Mouse (Mus musculus) liver, embryonic 16.5 days (tissue): Measurements from ENCODE around the gene Mid1ip1. TPM values are rescaled to one million over a fixed set of nuclear protein-coding genes. Genes with fewer than 3 reads are reported as not detected.

Source experiments
- ATAC-seq: fragments of 200-750 bp; cut with Nextera tagmentation; 2 replicates; pipeline ENCODE4 v1.8.0; 2017; ENCODE audit warnings: low read depth, mild to moderate bottlenecking, moderate number of reproducible peaks, moderate library complexity
- H3K27ac ChIP-seq: fragments of 300-500 bp; sonication (generic); 2 replicates; pipeline ENCODE4 v1.5.1; 2014; ENCODE audit warnings: mild to moderate bottlenecking, low read length
- H3K27me3 ChIP-seq: fragments of 300-500 bp; sonication (generic); 2 replicates; pipeline ENCODE4 v1.6.1; 2014; ENCODE audit warnings: low read depth, low read length, mixed read lengths; ENCODE audit not compliant: control insufficient read depth, insufficient read depth
- H3K36me3 ChIP-seq: fragments of 300-500 bp; sonication (generic); 2 replicates; pipeline ENCODE4 v1.6.1; 2014; ENCODE audit warnings: mild to moderate bottlenecking; ENCODE audit not compliant: control insufficient read depth, insufficient read depth
- H3K4me1 ChIP-seq: fragments of 300-500 bp; sonication (generic); 2 replicates; pipeline ENCODE4 v1.6.1; 2014; ENCODE audit warnings: low read depth, low read length, mixed read lengths; ENCODE audit not compliant: control insufficient read depth
- H3K4me2 ChIP-seq: fragments of 300-500 bp; sonication (generic); 2 replicates; pipeline ENCODE4 v1.6.1; 2014; ENCODE audit warnings: low read depth, low read length, mixed read lengths
- H3K4me3 ChIP-seq: fragments of 300-500 bp; sonication (generic); 2 replicates; pipeline ENCODE4 v1.5.1; 2014; ENCODE audit warnings: low read depth, mild to moderate bottlenecking, low read length
- H3K9ac ChIP-seq: fragments of 300-500 bp; sonication (generic); 2 replicates; pipeline ENCODE4 v1.6.1; 2014; ENCODE audit warnings: low read depth, low read length
- H3K9me3 ChIP-seq: fragments of 300-500 bp; sonication (generic); replicated peaks from 2 replicates; pipeline ENCODE4 v1.6.1; 2016; ENCODE audit warnings: low read length; ENCODE audit not compliant: control insufficient read depth
- WGBS: fragments of 180-500 bp; shearing (Covaris S2); extraction: QIAGEN DNeasy Blood & Tissue Kit; methylation state at CpG from one replicate; pipeline ENCODE4 v1.1.7; 2014; ENCODE audit not compliant: insufficient replicate concordance; 5-methylcytosine and 5-hydroxymethylcytosine counted together
- polyA plus RNA-seq: library from polyadenylated mRNA; unstranded; fragments of >200 nt; fragmentation: Nextera tagmentation; extraction: Ambion mirVana; gene quantifications from 2 replicates; pipeline ENCODE4 v1.2.1, GENCODE M21; 2015

Mid1ip1 gene
- polyA plus RNA-seq, 1 experiment from 2014 or later: 39.0 TPM

DNA sequence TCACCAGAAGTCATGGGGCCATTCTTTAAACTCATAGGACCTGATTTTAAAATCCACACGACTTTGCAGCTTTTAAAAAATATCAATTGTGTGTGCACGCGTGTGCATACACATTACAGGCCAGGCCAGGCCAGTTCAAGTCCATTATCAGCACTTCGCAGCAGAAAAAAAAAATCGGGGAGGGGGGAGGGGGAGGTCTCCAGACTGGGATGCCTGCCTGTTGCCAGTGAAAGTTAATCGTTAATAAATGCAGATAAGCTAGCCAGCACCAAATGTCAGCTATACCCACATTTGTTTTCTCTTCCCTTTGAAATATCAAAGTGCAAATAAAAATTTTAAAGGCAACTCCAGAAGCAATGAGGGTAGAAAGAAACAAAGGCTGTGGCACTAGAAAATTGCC lies 5.6 kb downstream of the Mid1ip1 start:
- Histone ChIP-seq H3K9me3 (no peaks in the 10 kb centered on the region), H3K27ac (no peak overlapping the region; the same call in 1 of the 2 replicates), H3K27me3 (no peaks in the 10 kb centered on the region), H3K4me2 (peak overlapping the region; percentile 60), H3K4me1 (peaks cover 12% of the 10 kb centered on the region), H3K9ac (no peak overlapping the region), H3K36me3 (no peaks in the 10 kb centered on the region), H3K4me3 (no peak overlapping the region)
- WGBS: 14% methylated on average over 6 of the region's 6 CpGs
- no peak for ATAC-seq

- Histone ChIP-seq H3K36me3 (no peaks in the 10 kb centered on the region), H3K27me3 (no peaks in the 10 kb centered on the region), H3K4me2 (no peak overlapping the region), H3K9me3 (no peaks in the 10 kb centered on the region), H3K4me1 (peaks cover 6% of the 10 kb centered on the region; the same call in 1 of the 2 replicates), H3K9ac (no peak overlapping the region), H3K27ac (no peak overlapping the region), H3K4me3 (no peak overlapping the region)
- 72% methylated on average over 1 of the region's 1 CpGs for whole genome bisulfite sequencing
- no peak for ATAC-seq
These were observed 9.8 kb downstream of the Mid1ip1 start for GRCm38 (mm10) chrX:10724571-10724970.

GRCm38 (mm10) chrX:10729488-10729887 lies 14.7 kb downstream of the Mid1ip1 start:
- H3K36me3 ChIP-seq: no peaks in the 10 kb centered on the region
- no peak overlapping the region for H3K4me3 ChIP-seq
- H3K27ac ChIP-seq: no peak overlapping the region
- no peaks in the 10 kb centered on the region for H3K4me1 ChIP-seq
- no peaks in the 10 kb centered on the region; the same call in 1 of the 2 replicates for H3K27me3 ChIP-seq
- H3K9ac ChIP-seq: no peak overlapping the region
- no peaks in the 10 kb centered on the region for H3K9me3 ChIP-seq
- WGBS: 12% methylated on average over 5 of the region's 6 CpGs
- H3K4me2 ChIP-seq: no peak overlapping the region
- no peak for ATAC-seq

- Histone ChIP-seq H3K4me3 (no peak overlapping the region), H3K27ac (no peak overlapping the region), H3K36me3 (no peaks in the 10 kb centered on the region), H3K4me2 (no peak overlapping the region), H3K27me3 (no peaks in the 10 kb centered on the region; the same call in 1 of the 2 replicates), H3K9ac (no peak overlapping the region), H3K4me1 (no peaks in the 10 kb centered on the region), H3K9me3 (no peaks in the 10 kb centered on the region)
- ATAC-seq: no peak
- WGBS: 38% methylated on average over 1 of the region's 1 CpGs
These were observed 19.6 kb downstream of the Mid1ip1 start for GRCm38 (mm10) chrX:10734453-10734852.

GRCm38 (mm10) chrX:10734874-10735273 lies 20.1 kb downstream of the Mid1ip1 start:
- Histone ChIP-seq H3K9ac (no peak overlapping the region), H3K4me2 (no peak overlapping the region), H3K36me3 (no peaks in the 10 kb centered on the region), H3K27me3 (no peaks in the 10 kb centered on the region; the same call in 1 of the 2 replicates), H3K4me3 (no peak overlapping the region), H3K9me3 (no peaks in the 10 kb centered on the region), H3K4me1 (no peaks in the 10 kb centered on the region), H3K27ac (no peak overlapping the region)
- 35% methylated on average over 1 of the region's 1 CpGs for WGBS
- peak; percentile 30; the same call in 1 of the 2 replicates for ATAC-seq

- Histone ChIP-seq H3K9ac (no peak overlapping the region), H3K27ac (no peak overlapping the region), H3K36me3 (no peaks in the 10 kb centered on the region), H3K9me3 (no peaks in the 10 kb centered on the region), H3K4me1 (no peaks in the 10 kb centered on the region), H3K4me3 (no peak overlapping the region), H3K4me2 (no peak overlapping the region), H3K27me3 (no peaks in the 10 kb centered on the region)
- no peak for ATAC-seq
- WGBS: 54% methylated on average over 4 of the region's 4 CpGs
These were observed 44.1 kb downstream of the Mid1ip1 start for GRCm38 (mm10) chrX:10758866-10759265.

DNA sequence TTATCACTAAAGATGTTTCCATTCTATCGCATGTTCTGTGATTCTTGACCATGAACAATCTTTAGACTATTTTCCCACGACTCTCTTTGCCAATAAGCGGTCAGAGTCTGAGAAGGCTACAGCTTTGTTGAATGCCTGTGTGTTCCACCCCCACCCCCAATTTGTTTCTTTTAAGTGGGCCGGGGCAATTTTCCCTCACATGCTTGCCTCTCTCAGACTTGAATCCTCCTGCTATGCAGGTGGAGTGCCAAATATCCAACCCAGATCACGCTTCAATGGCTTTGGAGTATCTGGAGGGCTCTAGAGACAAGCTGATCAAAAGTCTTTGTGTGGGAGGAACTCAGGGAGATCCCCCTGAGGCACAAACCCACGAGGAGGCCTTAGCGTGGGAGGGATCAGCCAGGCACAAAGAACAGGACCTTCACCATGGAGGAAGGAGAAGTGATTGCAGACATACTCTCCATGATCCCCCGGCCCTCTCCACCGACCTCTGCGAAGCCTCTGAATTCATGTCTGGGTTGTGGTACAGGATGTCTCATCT lies 48.7 kb downstream of the Mid1ip1 start:
- no peak for ATAC-seq
- no peaks in the 10 kb centered on the region for H3K27me3 ChIP-seq
- no peak overlapping the region for H3K4me3 ChIP-seq
- no peaks in the 10 kb centered on the region for H3K4me1 ChIP-seq
- H3K9ac ChIP-seq: no peak overlapping the region
- H3K9me3 ChIP-seq: no peaks in the 10 kb centered on the region
- 56% methylated on average over 10 of the region's 10 CpGs for WGBS
- no peaks in the 10 kb centered on the region for H3K36me3 ChIP-seq
- no peak overlapping the region for H3K27ac ChIP-seq
- H3K4me2 ChIP-seq: no peak overlapping the region

Other genes starting within 250 kb of the Mid1ip1 start
- 45.9 and 49.3 TPM in 2 replicates for gene Tspan7, start 229.9 kb upstream of the Mid1ip1 start, polyA plus RNA-seq